Mouse (Mus musculus): ENCODE results near the gene Tax1bp1. TPM values are rescaled to one million over a fixed set of nuclear protein-coding genes. Genes with fewer than 3 reads are reported as not detected.

Gene Tax1bp1
- total and polyA plus RNA-seq, 2 experiments, result 16.2 to 121 TPM

GRCm38 (mm10) chr6:52707815-52708214, 5.7 kb upstream of the Tax1bp1 start:
- Histone ChIP-seq H3K4me1 (ENCODE audit: control insufficient read depth, insufficient read depth, low read length) (peaks cover 8% of the 10 kb centered on the region), H3K27me3 (ENCODE audit: control insufficient read depth, insufficient read depth, low read length) (no peaks in the 10 kb centered on the region), H3K4me3 (ENCODE audit: insufficient read depth, low read depth, low read length) (no peak overlapping the region), H3K9ac (ENCODE audit: low read depth, low read length) (no peak overlapping the region), H3K79me2 (ENCODE audit: control insufficient read depth, insufficient read depth, low read length) (no peaks in the 10 kb centered on the region), H3K27ac (replicated peaks; ENCODE audit: insufficient read depth, low read depth, low read length) (no peak overlapping the region), H3K36me3 (ENCODE audit: control insufficient read depth, insufficient read depth, low read length) (no peaks in the 10 kb centered on the region)
- 28% methylated on average over 5 of the region's 5 CpGs for WGBS
- peak; percentile 50 for DNase-seq (ENCODE audit: extremely low read depth, low read depth, low spot score)
- no peak for TF ChIP-seq POLR2A (IDR thresholded peaks at IDR 0.05; ENCODE audit: extremely low read depth, insufficient read depth, low read length)
- TF ChIP-seq CTCF (IDR thresholded peaks at IDR 0.05; ENCODE audit: low read depth, low read length), result no peak

GRCm38 (mm10) chr6:52712563-52712962, 966 bp upstream of the Tax1bp1 start:
- 79% methylated on average over 2 of the region's 2 CpGs for WGBS
- H3K4me3 ChIP-seq (ENCODE audit: insufficient read depth, low read depth, low read length), result no peak overlapping the region
- no peak overlapping the region for H3K27ac ChIP-seq (replicated peaks; ENCODE audit: insufficient read depth, low read depth, low read length)
- TF ChIP-seq POLR2A (IDR thresholded peaks at IDR 0.05; ENCODE audit: extremely low read depth, insufficient read depth, low read length), result no peak
- TF ChIP-seq CTCF (IDR thresholded peaks at IDR 0.05; ENCODE audit: low read depth, low read length), result no peak
- no peaks in the 10 kb centered on the region for H3K36me3 ChIP-seq (ENCODE audit: control insufficient read depth, insufficient read depth, low read length)
- no peak overlapping the region for H3K9ac ChIP-seq (ENCODE audit: low read depth, low read length)
- peaks cover 5% of the 10 kb centered on the region for H3K4me1 ChIP-seq (ENCODE audit: control insufficient read depth, insufficient read depth, low read length)
- H3K27me3 ChIP-seq (ENCODE audit: control insufficient read depth, insufficient read depth, low read length), result no peaks in the 10 kb centered on the region
- no peak for DNase-seq (ENCODE audit: extremely low read depth, low read depth, low spot score)
- peaks cover 4% of the 10 kb centered on the region; the same call in 1 of the 2 replicates for H3K79me2 ChIP-seq (ENCODE audit: control insufficient read depth, insufficient read depth, low read length)

GRCm38 (mm10) chr6:52713897-52714509, 474 bp downstream of the Tax1bp1 start:
- Histone ChIP-seq H3K79me2 (ENCODE audit: control insufficient read depth, insufficient read depth, low read length) (peaks cover 16% of the 10 kb centered on the region), H3K27ac (replicated peaks; ENCODE audit: insufficient read depth, low read depth, low read length) (peak overlapping the region; percentile 90), H3K36me3 (ENCODE audit: control insufficient read depth, insufficient read depth, low read length) (no peaks in the 10 kb centered on the region), H3K4me1 (ENCODE audit: control insufficient read depth, insufficient read depth, low read length) (peaks cover 16% of the 10 kb centered on the region), H3K4me3 (ENCODE audit: insufficient read depth, low read depth, low read length) (peak overlapping the region; percentile 90), H3K27me3 (ENCODE audit: control insufficient read depth, insufficient read depth, low read length) (no peaks in the 10 kb centered on the region), H3K9ac (ENCODE audit: low read depth, low read length) (peak overlapping the region; percentile 96)
- under 1% methylated on average over 52 of the region's 52 CpGs for WGBS
- TF ChIP-seq CTCF (IDR thresholded peaks at IDR 0.05; ENCODE audit: low read depth, low read length) (no peak), POLR2A (IDR thresholded peaks at IDR 0.05; ENCODE audit: extremely low read depth, insufficient read depth, low read length) (0 out of 2 replicates have a peak, but pooled peaks have one; percentile 27)
- peak; percentile 88 for DNase-seq (ENCODE audit: extremely low read depth, low read depth, low spot score)

GRCm38 (mm10) chr6:52717493-52718192, 4.1 kb downstream of the Tax1bp1 start:
- H3K27ac ChIP-seq (replicated peaks; ENCODE audit: insufficient read depth, low read depth, low read length), result no peak overlapping the region

GRCm38 (mm10) chr6:52724805-52725439, 11.4 kb downstream of the Tax1bp1 start:
- no peak overlapping the region for H3K27ac ChIP-seq (replicated peaks; ENCODE audit: insufficient read depth, low read depth, low read length)
- peaks cover 45% of the 10 kb centered on the region for H3K36me3 ChIP-seq (ENCODE audit: control insufficient read depth, insufficient read depth, low read length)
- H3K9ac ChIP-seq (ENCODE audit: low read depth, low read length), result peak overlapping the region; percentile 18; the same call in 1 of the 2 replicates
- DNase-seq (ENCODE audit: extremely low read depth, low read depth, low spot score), result peak; percentile 56
- WGBS, result 24% methylated on average over 8 of the region's 8 CpGs
- no peak overlapping the region for H3K4me3 ChIP-seq (ENCODE audit: insufficient read depth, low read depth, low read length)
- H3K4me1 ChIP-seq (ENCODE audit: control insufficient read depth, insufficient read depth, low read length), result peaks cover 8% of the 10 kb centered on the region
- H3K27me3 ChIP-seq (ENCODE audit: control insufficient read depth, insufficient read depth, low read length), result no peaks in the 10 kb centered on the region
- TF ChIP-seq POLR2A (IDR thresholded peaks at IDR 0.05; ENCODE audit: extremely low read depth, insufficient read depth, low read length) (no peak), CTCF (IDR thresholded peaks at IDR 0.05; ENCODE audit: low read depth, low read length) (peak; percentile 28; the same call in 1 of the 2 replicates)
- H3K79me2 ChIP-seq (ENCODE audit: control insufficient read depth, insufficient read depth, low read length), result peaks cover 12% of the 10 kb centered on the region; the same call in 1 of the 2 replicates

More at GRCm38 (mm10) chr6:52717493-52718192, 4.1 kb downstream of the Tax1bp1 start:
- Histone ChIP-seq H3K9ac (ENCODE audit: low read depth, low read length) (no peak overlapping the region), H3K4me3 (ENCODE audit: insufficient read depth, low read depth, low read length) (no peak overlapping the region), H3K36me3 (ENCODE audit: control insufficient read depth, insufficient read depth, low read length) (peaks cover 6% of the 10 kb centered on the region), H3K79me2 (ENCODE audit: control insufficient read depth, insufficient read depth, low read length) (peaks cover 16% of the 10 kb centered on the region), H3K4me1 (ENCODE audit: control insufficient read depth, insufficient read depth, low read length) (peaks cover 18% of the 10 kb centered on the region), H3K27me3 (ENCODE audit: control insufficient read depth, insufficient read depth, low read length) (no peaks in the 10 kb centered on the region)
- TF ChIP-seq POLR2A (IDR thresholded peaks at IDR 0.05; ENCODE audit: extremely low read depth, insufficient read depth, low read length), result no peak
- TF ChIP-seq CTCF (IDR thresholded peaks at IDR 0.05; ENCODE audit: low read depth, low read length), result no peak
- peak; percentile 66 for DNase-seq (ENCODE audit: extremely low read depth, low read depth, low spot score)
- 47% methylated on average over 5 of the region's 5 CpGs for WGBS

All from liver, adult 2 months (tissue).